Mouse (Mus musculus) kidney, postnatal 0 days (tissue): Measurements from ENCODE around the gene Mnt. TPM values are rescaled to one million over a fixed set of nuclear protein-coding genes. Genes with fewer than 3 reads are reported as not detected.

Source experiments
- ATAC-seq: fragments of 200-750 bp; cut with Nextera tagmentation; replicated peaks from 2 replicates; pipeline ENCODE4 v1.8.0; 2017; ENCODE audit warnings: low read depth, moderate number of reproducible peaks, moderate TSS enrichment, moderate library complexity; ENCODE audit not compliant: low FRiP score
- DNase-seq: peaks from one replicate; pipeline ENCODE4 v3.0.0-alpha.2; 2016; ENCODE audit warnings: low spot score
- H3K27ac ChIP-seq: fragments of 300-500 bp; sonication (generic); 2 replicates; pipeline ENCODE4 v1.5.1; 2014; ENCODE audit warnings: mild to moderate bottlenecking
- H3K27me3 ChIP-seq: fragments of 300-500 bp; sonication (generic); 2 replicates; pipeline ENCODE4 v1.6.1; 2014; ENCODE audit warnings: low read length, mixed read lengths; ENCODE audit not compliant: insufficient read depth
- H3K36me3 ChIP-seq: fragments of 300-500 bp; sonication (generic); 2 replicates; pipeline ENCODE4 v1.6.1; 2014; ENCODE audit warnings: low read length, mixed read lengths; ENCODE audit not compliant: insufficient read depth
- H3K4me1 ChIP-seq: fragments of 300-500 bp; sonication (generic); replicated peaks from 2 replicates; pipeline ENCODE4 v1.6.1; 2014; ENCODE audit warnings: antibody characterized with exemption, low read length, mixed read lengths; ENCODE audit not compliant: insufficient read depth
- H3K4me2 ChIP-seq: fragments of 300-500 bp; sonication (generic); 2 replicates; pipeline ENCODE4 v1.6.1; 2014; ENCODE audit warnings: mild to moderate bottlenecking, low read length, moderate library complexity, mixed read lengths
- H3K4me3 ChIP-seq: fragments of 300-500 bp; sonication (generic); replicated peaks from 2 replicates; pipeline ENCODE4 v1.5.1; 2014; ENCODE audit warnings: low read depth, low read length
- H3K9ac ChIP-seq: fragments of 300-500 bp; sonication (generic); 2 replicates; pipeline ENCODE4 v1.6.1; 2014; ENCODE audit warnings: low read depth, low read length
- H3K9me3 ChIP-seq: fragments of 300-500 bp; sonication (generic); replicated peaks from 2 replicates; pipeline ENCODE4 v1.6.1; 2016; ENCODE audit warnings: low read length, inconsistent platforms, mixed read lengths
- CTCF ChIP-seq: IDR thresholded peaks from 2 replicates; pipeline ENCODE4 v1.5.1; 2016; ENCODE audit warnings: antibody characterized with exemption, low read depth, mild to moderate bottlenecking, moderate library complexity
- WGBS: fragments of 180-500 bp; shearing (Covaris S2); extraction: QIAGEN DNeasy Blood & Tissue Kit; methylation state at CpG from one replicate; pipeline ENCODE4 v1.1.7; 2014; 5-methylcytosine and 5-hydroxymethylcytosine counted together
- polyA plus RNA-seq: library from polyadenylated mRNA; unstranded; fragments of >200 nt; fragmentation: Nextera tagmentation; extraction: Ambion mirVana; gene quantifications from 2 replicates; pipeline ENCODE4 v1.2.1, GENCODE M21; 2015

Mnt gene
- polyA plus RNA-seq, 1 experiment from 2014 or later: 5.7 TPM

DNA sequence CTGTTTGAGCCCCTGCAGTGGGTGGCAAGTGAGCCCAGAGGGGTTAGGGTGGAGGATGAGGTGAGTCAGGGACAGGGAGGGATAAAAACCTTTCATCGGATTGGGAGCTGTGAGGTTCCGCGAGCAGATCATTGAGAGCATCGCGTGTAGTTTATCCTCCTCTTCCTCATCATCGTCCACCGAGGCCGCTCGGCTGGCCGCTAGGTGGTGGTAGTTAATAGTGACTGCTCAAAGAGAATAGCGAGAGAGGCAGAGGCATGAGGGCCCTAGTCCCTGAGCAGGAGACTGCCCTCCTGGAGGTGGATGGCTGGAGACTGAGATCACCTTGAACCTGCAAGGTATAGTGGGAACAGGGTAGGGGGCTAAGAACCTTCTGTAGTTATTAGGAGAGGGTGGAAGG, 32.8 kb downstream of the Mnt start:
- TF ChIP-seq CTCF: peak; percentile 65
- H3K27me3 ChIP-seq: no peaks in the 10 kb centered on the region
- ATAC-seq (no peak), DNase-seq (peak; percentile 57)
- H3K27ac ChIP-seq: no peak overlapping the region
- 0 out of 2 replicates have a peak, but pooled peaks cover 2% of the 10 kb centered on the region for H3K36me3 ChIP-seq
- H3K4me1 ChIP-seq: no peaks in the 10 kb centered on the region
- WGBS: 31% methylated on average over 11 of the region's 11 CpGs
- H3K9ac ChIP-seq: no peak overlapping the region
- no peaks in the 10 kb centered on the region for H3K9me3 ChIP-seq
- H3K4me2 ChIP-seq: no peak overlapping the region
- no peak overlapping the region for H3K4me3 ChIP-seq

DNA sequence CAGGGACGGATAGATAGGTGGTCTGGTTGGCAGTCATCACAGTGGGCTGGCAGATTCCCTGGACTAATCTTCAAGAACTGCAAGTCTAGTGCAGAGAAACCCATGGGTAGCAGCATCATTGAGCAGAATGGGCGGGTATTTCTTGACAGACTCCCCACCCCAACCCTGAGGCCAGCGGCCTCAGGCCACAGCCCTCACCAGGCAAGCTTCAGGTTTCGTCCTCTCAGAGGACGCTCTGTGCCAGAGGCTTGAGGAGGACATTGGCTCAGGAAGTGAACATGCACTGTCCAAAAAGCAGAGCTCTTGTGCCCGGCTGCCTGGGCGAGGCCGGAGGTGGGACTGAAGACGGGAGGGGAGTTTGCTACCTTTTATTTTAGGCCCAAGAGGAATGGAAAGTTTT, 33.7 kb downstream of the Mnt start:
- DNase-seq (no peak), ATAC-seq (no peak)
- Histone ChIP-seq H3K4me1 (no peaks in the 10 kb centered on the region), H3K27me3 (no peaks in the 10 kb centered on the region), H3K4me2 (no peak overlapping the region), H3K36me3 (0 out of 2 replicates have a peak, but pooled peaks cover 5% of the 10 kb centered on the region), H3K27ac (no peak overlapping the region), H3K4me3 (no peak overlapping the region), H3K9ac (no peak overlapping the region), H3K9me3 (no peaks in the 10 kb centered on the region)
- TF ChIP-seq CTCF: no peak
- 77% methylated on average over 9 of the region's 9 CpGs for WGBS

DNA sequence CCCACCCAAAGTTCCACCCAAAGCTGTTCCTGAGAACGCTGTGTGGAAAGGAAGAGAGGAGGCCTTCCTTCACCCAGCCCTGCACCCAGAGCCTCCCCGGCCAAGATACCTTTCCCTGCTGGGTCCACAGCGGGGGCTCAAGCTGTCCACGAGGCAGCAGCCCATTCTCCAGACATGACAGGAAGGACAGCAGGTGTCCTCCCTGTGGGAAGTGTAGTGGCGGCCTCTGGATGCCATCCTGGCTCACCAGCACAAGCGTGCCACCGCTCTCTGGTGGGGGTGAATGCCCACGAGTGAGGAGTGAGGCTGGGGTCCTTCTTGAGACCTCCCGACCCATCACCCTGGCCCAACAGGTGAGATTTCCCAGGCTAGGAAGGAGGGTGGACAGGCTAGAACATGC, 34.5 kb downstream of the Mnt start:
- H3K4me1 ChIP-seq: no peaks in the 10 kb centered on the region
- H3K4me2 ChIP-seq: no peak overlapping the region
- ATAC-seq: no peak
- no peaks in the 10 kb centered on the region for H3K27me3 ChIP-seq
- no peak for TF ChIP-seq CTCF
- DNase-seq: no peak
- no peak overlapping the region for H3K27ac ChIP-seq
- no peaks in the 10 kb centered on the region for H3K9me3 ChIP-seq
- 88% methylated on average over 9 of the region's 9 CpGs for WGBS
- 0 out of 2 replicates have a peak, but pooled peaks cover 5% of the 10 kb centered on the region for H3K36me3 ChIP-seq
- H3K4me3 ChIP-seq: no peak overlapping the region
- H3K9ac ChIP-seq: no peak overlapping the region

DNA sequence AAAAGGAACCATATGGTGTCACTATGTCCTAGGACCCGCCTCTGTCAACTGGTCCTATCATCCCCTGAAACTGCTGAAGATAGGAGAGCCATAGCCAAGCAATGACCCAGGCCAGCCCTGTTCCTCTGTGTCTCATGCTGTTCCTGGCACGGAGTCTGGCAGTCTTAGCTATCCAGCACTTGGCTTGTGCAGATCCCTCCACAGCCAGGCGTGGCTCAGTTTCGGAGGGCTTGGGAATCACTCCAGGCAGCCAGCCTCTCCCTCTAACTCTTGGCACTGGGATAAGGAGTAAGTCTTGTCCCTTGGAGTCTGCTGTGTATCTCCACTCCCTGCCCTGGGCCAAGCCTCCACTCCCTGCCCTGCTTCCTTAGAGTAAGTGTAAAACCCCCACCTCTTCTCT, 35.9 kb downstream of the Mnt start:
- no peak overlapping the region for H3K27ac ChIP-seq
- DNase-seq: no peak
- no peak overlapping the region for H3K4me3 ChIP-seq
- H3K4me2 ChIP-seq: no peak overlapping the region
- H3K9ac ChIP-seq: no peak overlapping the region
- no peaks in the 10 kb centered on the region for H3K4me1 ChIP-seq
- WGBS: 81% methylated on average over 4 of the region's 4 CpGs
- H3K27me3 ChIP-seq: no peaks in the 10 kb centered on the region
- no peak for TF ChIP-seq CTCF
- 0 out of 2 replicates have a peak, but pooled peaks cover 5% of the 10 kb centered on the region for H3K36me3 ChIP-seq
- no peak for ATAC-seq
- no peaks in the 10 kb centered on the region for H3K9me3 ChIP-seq

GRCm38 (mm10) chr11:74867181-74867580, 36.5 kb downstream of the Mnt start:
- 81% methylated on average over 2 of the region's 2 CpGs for WGBS
- TF ChIP-seq CTCF: no peak
- ATAC-seq: no peak

DNA sequence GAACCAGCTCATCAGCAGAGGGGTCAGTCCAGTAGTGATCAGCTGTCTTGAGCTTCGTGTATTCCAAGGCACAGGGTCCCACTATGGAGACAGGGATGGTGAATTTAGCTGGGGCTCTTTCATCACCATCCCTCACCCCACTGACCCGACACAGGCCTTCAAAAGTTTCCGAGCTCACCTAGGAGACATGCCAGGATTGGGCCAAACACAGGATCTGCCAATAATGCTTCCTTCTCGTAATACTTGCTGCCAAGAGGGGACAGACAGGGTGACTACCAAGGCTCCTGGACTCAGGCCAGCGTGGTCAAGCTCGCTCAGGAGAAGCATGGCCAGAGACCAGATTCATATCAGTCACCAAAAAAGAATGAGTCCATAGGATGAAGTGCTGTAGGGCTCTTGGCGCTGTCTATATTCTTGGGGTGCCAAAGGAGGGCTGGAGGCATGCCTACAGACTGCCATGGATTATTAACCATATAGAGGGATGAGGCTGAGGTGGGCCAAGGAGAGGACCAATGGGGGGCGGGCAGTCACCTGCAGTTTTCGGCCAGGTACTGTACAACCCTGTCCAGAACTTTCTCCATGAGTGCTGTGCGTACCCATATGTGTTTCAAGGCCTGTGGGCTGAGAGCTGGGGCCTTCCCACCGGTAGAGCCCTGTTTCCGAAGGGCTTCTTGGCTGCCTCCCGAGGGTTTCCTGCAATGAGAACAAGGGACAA, 37.5 kb downstream of the Mnt start:
- ATAC-seq (no peak), DNase-seq (no peak)
- Histone ChIP-seq H3K9ac (no peak overlapping the region), H3K4me2 (no peak overlapping the region), H3K27ac (no peak overlapping the region), H3K4me3 (no peak overlapping the region), H3K36me3 (0 out of 2 replicates have a peak, but pooled peaks cover 5% of the 10 kb centered on the region), H3K27me3 (no peaks in the 10 kb centered on the region), H3K9me3 (no peaks in the 10 kb centered on the region), H3K4me1 (no peaks in the 10 kb centered on the region)
- no peak for TF ChIP-seq CTCF
- WGBS: 89% methylated on average over 13 of the region's 13 CpGs

More at GRCm38 (mm10) chr11:74867181-74867580, 36.5 kb downstream of the Mnt start:
- DNase-seq: no peak
- no peak overlapping the region for H3K27ac ChIP-seq
- no peak overlapping the region for H3K4me2 ChIP-seq
- no peaks in the 10 kb centered on the region for H3K4me1 ChIP-seq
- H3K4me3 ChIP-seq: no peak overlapping the region
- 0 out of 2 replicates have a peak, but pooled peaks cover 5% of the 10 kb centered on the region for H3K36me3 ChIP-seq
- H3K27me3 ChIP-seq: no peaks in the 10 kb centered on the region
- H3K9ac ChIP-seq: no peak overlapping the region
- no peaks in the 10 kb centered on the region for H3K9me3 ChIP-seq
